Mouse (Mus musculus): ENCODE measurements around the gene Lrg1. TPM values are rescaled to one million over a fixed set of nuclear protein-coding genes. Genes with fewer than 3 reads are reported as not detected.

Gene Lrg1
- total and polyA plus RNA-seq, 3 experiments: not detected

DNA sequence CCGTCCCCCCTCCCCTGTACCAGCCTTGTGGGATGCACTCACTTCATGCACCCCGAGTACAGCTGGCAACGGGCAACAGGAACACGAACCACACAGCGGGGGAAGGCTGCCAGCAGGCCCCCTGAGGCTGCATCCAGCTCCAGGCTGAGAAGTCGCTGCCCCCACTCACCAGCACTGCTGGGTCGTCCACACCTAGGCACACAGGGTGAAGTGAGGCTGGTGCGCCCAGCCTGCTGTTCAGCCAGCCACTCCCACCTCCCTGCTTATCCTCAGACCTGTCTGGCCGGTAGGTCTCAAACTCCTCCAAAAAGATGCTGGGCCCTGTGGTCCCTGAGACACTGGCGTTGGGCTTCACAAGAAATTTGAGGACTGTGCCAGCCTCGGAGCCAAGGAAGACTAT, 4.4 kb upstream of the Lrg1 start:
- H3K9me3 ChIP-seq (replicated peaks; ENCODE audit: low read length): peaks cover 22% of the 10 kb centered on the region
- H3K4me2 ChIP-seq (ENCODE audit: insufficient read depth, low read depth, poor library complexity, severe bottlenecking): no peak overlapping the region
- H3K4me3 ChIP-seq (replicated peaks in 1 of 3; ENCODE audit: low read depth in 2 of 3, low read length in 2 of 3, poor library complexity in 1 of 3): no peak overlapping the region
- H3K27me3 ChIP-seq (replicated peaks): peaks cover 7% of the 10 kb centered on the region
- peaks cover 0 to 41% of the 10 kb centered on the region in 2 experiments for H3K36me3 ChIP-seq (replicated peaks in 1 of 2; ENCODE audit: control insufficient read depth in 1 of 2, insufficient read depth in 1 of 2, low read length in 1 of 2)
- H3K9ac ChIP-seq (ENCODE audit: insufficient read depth, low read depth): no peak overlapping the region
- no peak for DNase-seq (ENCODE audit: extremely low read depth)
- H3K79me2 ChIP-seq (replicated peaks; ENCODE audit: control insufficient read depth, extremely low read depth, insufficient read depth, poor library complexity, severe bottlenecking): no peaks in the 10 kb centered on the region
- in situ Hi-C loops (cut with MboI; ENCODE audit: low pct_ligation_motif_present, low pct_unique_long_range_greater_than_20kb, low sequenced_read_pairs): loop anchor here (5.0 kb wide), 1 partner anchor 36 kb away; the partner anchor contains the start of gene Tnfaip8l1
- dilution Hi-C loops (cut with MboI; ENCODE audit: extremely low pct_ligation_motif_present, extremely low pct_unique_long_range_greater_than_20kb, low sequenced_read_pairs): no loop called here
- H3K4me1 ChIP-seq (ENCODE audit: control insufficient read depth in 1 of 2, insufficient read depth in 2 of 2): no peaks in the 10 kb centered on the region
- TF ChIP-seq ETS1 (conservative IDR thresholded peaks at IDR 0.05; ENCODE audit: low read depth, low read length) (no peak), SIN3A (IDR thresholded peaks at IDR 0.05; ENCODE audit: low read length) (no peak), POLR2AphosphoS2 (IDR thresholded peaks at IDR 0.05; ENCODE audit: low read depth, low read length) (no peak)
- H3K27ac ChIP-seq (ENCODE audit: insufficient read depth, low read depth): no peak overlapping the region

DNA sequence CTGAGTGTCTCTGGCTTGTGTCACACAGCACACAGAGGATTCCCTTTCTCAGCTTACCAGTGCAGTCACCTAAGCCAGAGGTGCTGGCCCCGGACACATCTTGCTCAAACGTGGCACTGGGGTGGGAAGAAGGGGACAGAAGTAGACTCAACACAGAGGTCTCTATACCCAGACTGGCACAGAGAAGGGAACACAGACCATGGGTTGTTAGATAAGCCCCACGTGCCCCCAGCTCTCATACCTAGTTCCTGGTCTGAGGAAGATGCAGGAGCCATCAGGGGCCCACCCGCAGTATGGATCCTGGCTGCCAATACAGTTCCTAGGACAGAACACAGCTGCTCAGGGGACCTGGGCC, 3.5 kb upstream of the Lrg1 start:
- in situ Hi-C loops (cut with MboI; ENCODE audit: low pct_ligation_motif_present, low pct_unique_long_range_greater_than_20kb, low sequenced_read_pairs) (loop anchor here (5.0 kb wide), 1 partner anchor 37 kb away; the partner anchor contains the start of gene Tnfaip8l1), dilution Hi-C loops (cut with MboI; ENCODE audit: extremely low pct_ligation_motif_present, extremely low pct_unique_long_range_greater_than_20kb, low sequenced_read_pairs) (no loop called here)
- H3K27me3 ChIP-seq (replicated peaks): peaks cover 16% of the 10 kb centered on the region
- no peak overlapping the region for H3K4me3 ChIP-seq (replicated peaks in 1 of 3; ENCODE audit: low read depth in 2 of 3, low read length in 2 of 3, poor library complexity in 1 of 3)
- no peak overlapping the region for H3K27ac ChIP-seq (ENCODE audit: insufficient read depth, low read depth)
- no peak overlapping the region for H3K4me2 ChIP-seq (ENCODE audit: insufficient read depth, low read depth, poor library complexity, severe bottlenecking)
- DNase-seq (ENCODE audit: extremely low read depth): no peak
- peaks cover 0 to 31% of the 10 kb centered on the region in 2 experiments for H3K36me3 ChIP-seq (replicated peaks in 1 of 2; ENCODE audit: control insufficient read depth in 1 of 2, insufficient read depth in 1 of 2, low read length in 1 of 2)
- peaks cover 20% of the 10 kb centered on the region for H3K9me3 ChIP-seq (replicated peaks; ENCODE audit: low read length)
- no peaks in the 10 kb centered on the region for H3K4me1 ChIP-seq (ENCODE audit: control insufficient read depth in 1 of 2, insufficient read depth in 2 of 2)
- H3K79me2 ChIP-seq (replicated peaks; ENCODE audit: control insufficient read depth, extremely low read depth, insufficient read depth, poor library complexity, severe bottlenecking): no peaks in the 10 kb centered on the region
- H3K9ac ChIP-seq (ENCODE audit: insufficient read depth, low read depth): no peak overlapping the region
- TF ChIP-seq USF1 (IDR thresholded peaks at IDR 0.05; ENCODE audit: low read depth, low read length) (no peak), IRF4 (IDR thresholded peaks at IDR 0.05; ENCODE audit: low read depth, low read length) (no peak), CHD2 (IDR thresholded peaks at IDR 0.05; ENCODE audit: low read length) (no peak), HCFC1 (IDR thresholded peaks at IDR 0.05; ENCODE audit: low read depth, low read length) (no peak), SIN3A (IDR thresholded peaks at IDR 0.05; ENCODE audit: low read length) (no peak), CHD1 (IDR thresholded peaks at IDR 0.05; ENCODE audit: low read depth, low read length) (no peak), POLR2AphosphoS2 (IDR thresholded peaks at IDR 0.05; ENCODE audit: low read depth, low read length) (no peak), JUND (conservative IDR thresholded peaks at IDR 0.05; ENCODE audit: low read depth, low read length) (no peak), ELF1 (IDR thresholded peaks at IDR 0.05; ENCODE audit: low read depth, low read length) (no peak), ZC3H11A (IDR thresholded peaks at IDR 0.05; ENCODE audit: low read depth, low read length) (no peak)

DNA sequence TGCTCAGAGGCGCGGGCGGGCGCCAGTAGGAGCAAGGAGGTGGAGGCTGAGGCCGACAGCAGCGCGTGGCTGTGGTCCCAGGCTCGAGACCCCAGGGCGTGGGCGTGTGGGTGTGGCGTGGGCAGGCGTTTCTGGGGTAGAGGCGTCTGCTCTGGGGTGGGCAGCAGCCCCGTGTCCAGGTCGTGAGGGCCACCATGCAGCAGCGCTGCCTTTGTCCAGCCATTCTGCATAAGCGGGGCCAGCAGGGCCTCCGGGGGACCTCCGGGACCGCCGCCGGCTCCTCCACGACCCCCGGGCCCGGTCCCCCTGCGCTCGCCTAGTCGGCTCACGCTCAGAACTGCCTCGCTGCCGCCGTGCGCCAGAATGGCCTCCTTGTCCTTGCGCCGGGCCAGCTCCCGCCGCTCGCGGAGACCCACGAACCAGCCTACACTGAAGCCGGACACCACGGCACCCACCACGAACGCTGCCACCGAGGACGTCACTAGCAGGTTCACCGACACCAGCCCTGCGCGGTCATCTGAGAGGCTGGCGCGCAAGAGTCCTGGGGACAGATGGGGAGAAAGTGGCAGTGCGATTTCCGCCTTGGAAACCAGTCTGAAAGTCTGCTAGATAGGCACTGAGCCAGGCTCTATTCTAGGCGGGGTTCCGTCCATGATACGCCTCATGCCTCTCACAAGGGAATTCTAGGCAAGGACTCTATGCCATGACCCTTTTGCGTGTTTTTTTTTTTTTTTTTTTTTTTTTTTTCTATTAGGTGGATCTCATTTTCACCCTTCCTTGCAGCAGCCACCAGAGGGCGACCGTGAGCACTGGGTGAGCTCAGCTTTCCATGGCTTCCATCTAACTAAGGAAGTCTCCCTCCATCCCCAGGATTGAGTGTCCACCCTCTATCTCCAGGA, 2.8 kb upstream of the Lrg1 start:
- Histone ChIP-seq H3K4me1 (ENCODE audit: control insufficient read depth in 1 of 2, insufficient read depth in 2 of 2) (no peaks in the 10 kb centered on the region), H3K4me3 (replicated peaks in 1 of 3; ENCODE audit: low read depth in 2 of 3, low read length in 2 of 3, poor library complexity in 1 of 3) (no peak overlapping the region), H3K36me3 (replicated peaks in 1 of 2; ENCODE audit: control insufficient read depth in 1 of 2, insufficient read depth in 1 of 2, low read length in 1 of 2) (peaks cover 0 to 29% of the 10 kb centered on the region in 2 experiments), H3K79me2 (replicated peaks; ENCODE audit: control insufficient read depth, extremely low read depth, insufficient read depth, poor library complexity, severe bottlenecking) (no peaks in the 10 kb centered on the region), H3K27me3 (replicated peaks) (peaks cover 19% of the 10 kb centered on the region), H3K9me3 (replicated peaks; ENCODE audit: low read length) (peaks cover 20% of the 10 kb centered on the region), H3K4me2 (ENCODE audit: insufficient read depth, low read depth, poor library complexity, severe bottlenecking) (no peak overlapping the region), H3K9ac (ENCODE audit: insufficient read depth, low read depth) (no peak overlapping the region), H3K27ac (ENCODE audit: insufficient read depth, low read depth) (no peak overlapping the region)
- dilution Hi-C loops (cut with MboI; ENCODE audit: extremely low pct_ligation_motif_present, extremely low pct_unique_long_range_greater_than_20kb, low sequenced_read_pairs) (no loop called here), in situ Hi-C loops (cut with MboI; ENCODE audit: low pct_ligation_motif_present, low pct_unique_long_range_greater_than_20kb, low sequenced_read_pairs) (loop anchor here (5.0 kb wide), 1 partner anchor 38 kb away; the partner anchor contains the start of gene Tnfaip8l1)
- TF ChIP-seq HCFC1 (IDR thresholded peaks at IDR 0.05; ENCODE audit: low read depth, low read length) (no peak), MAX (IDR thresholded peaks at IDR 0.05; ENCODE audit: low read length) (no peak), MEF2A (IDR thresholded peaks at IDR 0.05; ENCODE audit: borderline replicate concordance, low read depth, low read length) (no peak), UBTF (IDR thresholded peaks at IDR 0.05; ENCODE audit: low read depth, low read length) (no peak), ZNF384 (IDR thresholded peaks at IDR 0.05; ENCODE audit: low read depth, low read length) (peak; percentile 97), CTCF (conservative IDR thresholded peaks at IDR 0.05 in 1 of 2, IDR thresholded peaks at IDR 0.05 in 1 of 2; ENCODE audit: low read depth in 2 of 2, low read length in 2 of 2) (peak; percentile 72 to 93), CHD2 (IDR thresholded peaks at IDR 0.05; ENCODE audit: low read length) (no peak), CHD1 (IDR thresholded peaks at IDR 0.05; ENCODE audit: low read depth, low read length) (no peak), RAD21 (IDR thresholded peaks at IDR 0.05; ENCODE audit: low read depth, low read length) (peak; percentile 25), SMC3 (IDR thresholded peaks at IDR 0.05; ENCODE audit: low read depth, low read length) (peak; percentile 48)
- DNase-seq (ENCODE audit: extremely low read depth): peak; percentile 51

Measured in CH12.LX (cell line).